Mouse (Mus musculus) ES-E14 (cell line): ENCODE results near the gene Pmf1. TPM values are rescaled to one million over a fixed set of nuclear protein-coding genes. Genes with fewer than 3 reads are reported as not detected.

ENCODE experiments used
- DNase-seq: peaks from one replicate; pipeline ENCODE4 v3.0.0-alpha.2; 2013; ENCODE audit warnings: low read depth, low spot score
- H3K27ac ChIP-seq: 2 replicates; pipeline ENCODE4 v1.5.1; 2012; ENCODE audit warnings: low read depth, mild to moderate bottlenecking, low read length, moderate library complexity, mixed read lengths; ENCODE audit not compliant: poor library complexity, insufficient read depth, severe bottlenecking
- H3K36me3 ChIP-seq: 2 replicates; pipeline ENCODE4 v1.6.1; 2012; ENCODE audit warnings: mild to moderate bottlenecking, low read length, moderate library complexity, mixed read lengths; ENCODE audit not compliant: control insufficient read depth, poor library complexity, insufficient read depth, severe bottlenecking
- H3K4me1 ChIP-seq, 2 experiments: fragments of 150-350 bp in 1 of 2; sonication (generic) in 1 of 2; 2 replicates each; pipeline ENCODE4 v1.6.1; 2012; ENCODE audit warnings: low read length in 2 of 2, mild to moderate bottlenecking in 1 of 2, mixed read lengths in 1 of 2; ENCODE audit not compliant: control insufficient read depth in 2 of 2, insufficient read depth in 2 of 2, poor library complexity in 1 of 2
- H3K4me3 ChIP-seq, 2 experiments: fragments of 150-350 bp in 1 of 2; sonication (generic) in 1 of 2; 2 replicates each; pipeline ENCODE4 v1.5.1; 2012; ENCODE audit warnings: low read length in 2 of 2, low read depth in 1 of 2, mild to moderate bottlenecking in 1 of 2, mixed read lengths in 1 of 2; ENCODE audit not compliant: insufficient read depth in 1 of 2, poor library complexity in 1 of 2, severe bottlenecking in 1 of 2
- H3K9ac ChIP-seq: 2 replicates; pipeline ENCODE4 v1.6.1; 2012; ENCODE audit warnings: low read depth, mild to moderate bottlenecking, low read length, mixed read lengths; ENCODE audit not compliant: poor library complexity, insufficient read depth, severe bottlenecking
- H3K9me3 ChIP-seq: fragments of 150-350 bp; sonication (generic); 2 replicates; pipeline ENCODE4 v1.6.1; 2012; ENCODE audit warnings: low read depth, mild to moderate bottlenecking, low read length; ENCODE audit not compliant: control insufficient read depth, insufficient read depth
- CHD2 ChIP-seq: IDR thresholded peaks from 2 replicates; pipeline ENCODE4 v1.6.1; 2014; ENCODE audit warnings: mild to moderate bottlenecking, low read depth, low read length, inconsistent platforms
- HCFC1 ChIP-seq: IDR thresholded peaks from 2 replicates; pipeline ENCODE4 v1.6.1; 2012; ENCODE audit warnings: low read length, inconsistent platforms, borderline replicate concordance; ENCODE audit not compliant: insufficient read depth
- MAFK ChIP-seq: IDR thresholded peaks from 2 replicates; pipeline ENCODE4 v1.6.1; 2014; ENCODE audit warnings: mild to moderate bottlenecking, low read depth, low read length, inconsistent platforms; ENCODE audit not compliant: insufficient read depth
- ZC3H11A ChIP-seq: IDR thresholded peaks from 2 replicates; pipeline ENCODE4 v1.6.1; 2012; ENCODE audit warnings: low read depth, mild to moderate bottlenecking, inconsistent platforms, low read length, borderline replicate concordance
- ZNF384 ChIP-seq: IDR thresholded peaks from 2 replicates; pipeline ENCODE4 v1.6.1; 2012; ENCODE audit warnings: low read depth, low read length, inconsistent platforms
- in situ Hi-C, 2 experiments: fragments of 600-800 bp; cut with MboI; formaldehyde crosslinking; loops; one replicate each; pipeline ENCODE4 v1.15.1; 2025; ENCODE audit warnings: low sequenced_read_pairs in 2 of 2, inconsistent platforms in 1 of 2; ENCODE audit not compliant: unreplicated experiment in 2 of 2
- total RNA-seq: library from RNA; depleted of rRNA; stranded (reverse); fragments of 300-350 nt; gene quantifications from 2 replicates; pipeline ENCODE4 v1.2.3, GENCODE M21; 2012

Pmf1 gene
- total RNA-seq, 1 experiment = 97.0 TPM

DNA sequence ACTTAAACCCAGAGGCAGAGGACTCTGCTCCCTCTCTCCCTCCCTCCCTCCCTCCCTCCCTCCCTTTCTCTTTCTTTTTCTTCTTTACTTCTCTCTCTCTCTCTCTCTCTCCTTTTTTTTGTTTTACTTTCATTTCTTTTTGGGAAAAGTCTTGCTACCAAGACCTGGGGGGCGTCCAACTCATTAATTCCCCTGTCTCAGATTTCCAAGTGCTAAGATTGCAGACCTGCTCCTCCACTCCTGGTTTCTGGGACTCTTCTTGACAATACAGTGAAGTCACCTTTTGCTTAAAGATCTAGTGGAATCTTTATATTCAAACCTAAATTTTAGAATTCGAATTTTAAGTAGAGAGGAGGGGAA is 15.2 kb upstream of the Pmf1 start:
- TF ChIP-seq HCFC1 (no peak), CHD2 (no peak), MAFK (no peak), ZC3H11A (no peak), ZNF384 (no peak)
- in situ Hi-C loops = no loop called here
- DNase-seq = no peak
- Histone ChIP-seq H3K9me3 (no peaks in the 10 kb centered on the region), H3K4me1 (peaks cover 2 to 11% of the 10 kb centered on the region in 2 experiments; a peak in 3 of 4 replicates), H3K4me3 (peak overlapping the region in 1 of 2 experiments; percentile 27; a peak in 2 of 4 replicates), H3K36me3 (peaks cover 9% of the 10 kb centered on the region; the same call in 1 of the 2 replicates), H3K9ac (no peak overlapping the region), H3K27ac (no peak overlapping the region)

DNA sequence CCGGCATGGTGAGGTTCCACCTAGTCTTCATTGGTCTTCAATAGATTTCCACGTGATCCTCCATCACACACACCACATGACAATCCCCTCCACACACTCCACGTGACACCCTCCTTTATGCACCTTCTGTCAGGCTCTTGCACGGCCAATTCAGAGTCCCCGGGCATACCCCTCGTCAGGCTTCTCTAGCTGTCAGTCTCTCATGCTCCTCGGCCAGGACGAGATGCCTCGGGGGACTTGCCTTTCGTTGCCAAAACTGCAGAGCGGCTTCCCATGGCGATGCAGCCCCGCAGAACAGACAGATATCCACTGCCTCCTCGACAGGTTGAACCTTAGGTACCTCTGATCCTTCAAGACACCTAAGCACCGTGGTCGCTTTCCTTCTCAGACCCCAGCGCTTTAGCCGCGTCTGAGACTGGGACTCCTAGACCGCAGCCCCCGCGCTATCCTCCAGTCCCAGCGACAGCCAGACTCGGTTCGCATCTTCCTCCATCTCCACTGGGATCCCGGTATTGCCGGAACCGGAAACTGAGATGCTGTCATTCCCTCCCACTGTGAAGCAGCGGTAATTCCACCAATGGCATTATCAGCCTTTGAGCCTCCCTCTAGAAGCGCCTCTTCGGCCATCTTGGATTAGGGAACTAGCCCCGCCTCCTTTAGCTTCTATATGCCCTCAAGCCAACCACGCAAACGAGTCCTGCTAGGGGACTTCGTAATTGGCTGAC is 14.6 kb upstream of the Pmf1 start, which contains the start of gene Slc25a44:
TSS of gene Slc25a44 (minus strand) at position 535 of the 725 bp plus-strand sequence.
- H3K9ac ChIP-seq = peak within 1 kb of the TSS; percentile 77
- peak; percentile 99 for DNase-seq
- TF ChIP-seq ZNF384 = no peak
- no peak for TF ChIP-seq ZC3H11A
- no peak for TF ChIP-seq MAFK
- TF ChIP-seq HCFC1 = peak; percentile 87
- TF ChIP-seq CHD2 = no peak
- no peaks in the 10 kb centered on the region for H3K9me3 ChIP-seq
- no peak within 1 kb of the TSS for H3K27ac ChIP-seq
- H3K4me1 ChIP-seq = peaks cover 2 to 11% of the 10 kb centered on the region in 2 experiments; a peak in 3 of 4 replicates
- in situ Hi-C loops = no loop called here
- H3K4me3 ChIP-seq = peak within 1 kb of the TSS; percentile 94 to 98
- H3K36me3 ChIP-seq = peaks cover 13% of the 10 kb centered on the region; the same call in 1 of the 2 replicates

DNA sequence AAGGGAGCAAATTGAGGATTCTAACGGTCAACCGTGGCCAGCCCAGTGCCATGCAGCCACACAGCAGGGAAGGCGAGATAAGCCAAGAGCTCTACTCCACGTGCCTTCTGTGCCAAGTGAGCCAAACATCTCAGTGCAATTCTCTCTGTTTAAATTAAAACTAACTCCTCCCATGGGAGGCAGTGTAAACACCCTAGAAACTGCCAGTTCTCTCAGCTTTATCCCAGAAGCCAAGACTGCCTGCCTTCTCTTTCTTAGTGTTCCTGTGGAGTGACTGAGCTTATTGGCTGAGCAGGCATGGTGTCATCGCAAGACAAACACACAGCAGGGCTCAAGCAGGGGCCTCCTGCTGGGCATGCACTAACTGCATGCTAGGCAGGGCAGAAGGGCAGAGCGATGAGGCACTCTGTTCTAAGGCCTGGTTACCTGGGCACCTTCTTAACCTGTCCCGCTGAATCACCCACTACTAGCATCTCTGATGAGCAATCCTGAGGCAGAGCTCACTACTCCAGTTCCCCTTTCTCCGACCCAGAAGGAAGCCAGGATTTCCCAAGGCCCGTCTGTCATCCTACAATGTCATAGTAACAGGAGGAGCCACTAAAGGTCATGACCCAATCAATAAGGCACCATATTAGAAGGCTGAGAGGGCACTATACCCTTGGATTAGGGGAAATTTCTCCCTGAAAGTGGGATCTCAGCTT is 12.0 kb upstream of the Pmf1 start:
- peaks cover 16% of the 10 kb centered on the region; the same call in 1 of the 2 replicates for H3K36me3 ChIP-seq
- peaks cover 2 to 11% of the 10 kb centered on the region in 2 experiments; a peak in 3 of 4 replicates for H3K4me1 ChIP-seq
- H3K9me3 ChIP-seq = no peaks in the 10 kb centered on the region
- no peak for TF ChIP-seq HCFC1
- no peak for TF ChIP-seq MAFK
- TF ChIP-seq ZC3H11A = no peak
- TF ChIP-seq CHD2 = no peak
- no peak for TF ChIP-seq ZNF384
- H3K9ac ChIP-seq = no peak overlapping the region
- in situ Hi-C loops = no loop called here
- DNase-seq = no peak
- no peak overlapping the region for H3K27ac ChIP-seq
- H3K4me3 ChIP-seq = no peak overlapping the region

DNA sequence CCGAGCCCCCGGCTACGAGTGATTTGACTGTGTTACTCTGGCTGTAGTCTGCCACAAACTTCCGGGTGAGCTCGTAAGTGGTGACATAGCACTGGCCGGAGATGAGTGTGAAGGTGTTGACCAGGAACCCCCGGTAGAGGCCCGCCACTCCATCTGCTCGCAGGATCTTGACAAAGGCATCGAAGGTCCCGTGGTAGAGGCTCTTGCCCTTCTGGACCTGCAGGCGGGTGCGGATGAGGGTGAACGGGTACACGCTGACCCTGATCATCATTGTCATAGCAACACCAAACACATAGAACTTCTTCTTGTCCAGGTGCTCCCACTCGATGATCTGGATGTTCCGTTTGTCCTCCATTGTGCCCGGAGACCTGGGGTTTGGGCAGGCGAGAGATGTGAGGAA is 10.6 kb upstream of the Pmf1 start:
- no peak overlapping the region for H3K4me3 ChIP-seq
- no peaks in the 10 kb centered on the region for H3K9me3 ChIP-seq
- H3K36me3 ChIP-seq = peaks cover 16% of the 10 kb centered on the region; the same call in 1 of the 2 replicates
- peaks cover 2 to 11% of the 10 kb centered on the region in 2 experiments; a peak in 3 of 4 replicates for H3K4me1 ChIP-seq
- TF ChIP-seq MAFK (no peak), ZC3H11A (no peak), ZNF384 (no peak), HCFC1 (no peak), CHD2 (no peak)
- H3K27ac ChIP-seq = no peak overlapping the region
- DNase-seq = no peak
- no peak overlapping the region for H3K9ac ChIP-seq
- in situ Hi-C loops = no loop called here
